Mouse (Mus musculus): ENCODE results near the gene Acaa1b.

The Acaa1b gene

DNA sequence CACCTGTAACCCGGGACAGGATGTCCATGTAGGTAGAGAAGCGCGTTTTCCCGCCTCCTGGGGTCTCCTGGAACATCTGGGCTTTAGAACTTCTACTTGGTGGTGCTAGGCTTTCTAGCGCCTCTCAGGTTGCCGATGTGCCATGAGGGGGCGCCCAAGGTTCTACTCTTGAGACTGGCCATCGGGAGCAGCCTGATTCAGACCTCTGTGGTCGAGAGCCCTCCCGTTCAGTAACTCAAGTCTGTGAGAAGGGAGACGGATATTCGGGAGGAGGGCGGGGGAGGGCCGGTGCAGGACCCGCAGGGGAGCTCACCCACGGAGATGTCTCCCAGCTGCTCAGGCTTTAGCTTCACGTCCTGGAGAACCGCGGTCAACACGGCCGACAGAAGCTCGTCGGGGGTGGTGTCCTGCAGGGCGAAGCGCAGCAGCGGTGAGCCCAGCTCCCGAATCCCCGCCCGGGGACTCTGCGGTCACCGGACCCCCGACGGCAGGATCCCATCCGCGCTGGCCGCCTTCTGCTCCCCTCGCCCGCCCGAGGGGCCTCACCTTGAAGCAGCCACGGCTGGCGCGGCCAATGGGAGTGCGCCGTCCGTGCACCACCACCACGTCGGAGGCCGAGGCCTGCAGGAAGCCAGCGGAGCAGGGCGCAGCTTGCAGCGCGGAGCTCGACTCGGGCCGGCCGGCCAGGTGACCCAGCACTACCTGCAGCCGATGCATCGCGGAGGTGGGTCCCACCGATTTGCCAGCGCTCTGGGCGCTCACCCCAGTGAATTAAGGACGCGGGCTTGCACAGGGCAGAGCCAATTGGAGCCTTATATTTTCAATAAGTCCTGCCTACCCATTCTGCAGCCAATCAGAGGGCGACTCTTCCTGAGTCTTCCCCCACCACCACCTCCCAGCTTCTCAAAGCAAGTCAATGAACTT lies at the start of gene Acaa1b:
Acaa1b (minus strand) TSS at position 816 of the 924 bp plus-strand sequence.
- DNase-seq (ENCODE audit: extremely low read depth, insufficient read length, low spot score), result no peak

- no peak for DNase-seq (ENCODE audit: extremely low read depth, insufficient read length, low spot score)
These were observed 49.8 kb upstream of the Acaa1b start for GRCm38 (mm10) chr9:119206666-119207065.

- DNase-seq (ENCODE audit: extremely low read depth, insufficient read length, low spot score), result no peak
These were observed 48.9 kb upstream of the Acaa1b start for GRCm38 (mm10) chr9:119205756-119206155.

GRCm38 (mm10) chr9:119203617-119204016 lies 46.7 kb upstream of the Acaa1b start:
- no peak for DNase-seq (ENCODE audit: extremely low read depth, insufficient read length, low spot score)

GRCm38 (mm10) chr9:119201653-119202052 lies 44.8 kb upstream of the Acaa1b start:
- DNase-seq (ENCODE audit: extremely low read depth, insufficient read length, low spot score), result no peak

DNA sequence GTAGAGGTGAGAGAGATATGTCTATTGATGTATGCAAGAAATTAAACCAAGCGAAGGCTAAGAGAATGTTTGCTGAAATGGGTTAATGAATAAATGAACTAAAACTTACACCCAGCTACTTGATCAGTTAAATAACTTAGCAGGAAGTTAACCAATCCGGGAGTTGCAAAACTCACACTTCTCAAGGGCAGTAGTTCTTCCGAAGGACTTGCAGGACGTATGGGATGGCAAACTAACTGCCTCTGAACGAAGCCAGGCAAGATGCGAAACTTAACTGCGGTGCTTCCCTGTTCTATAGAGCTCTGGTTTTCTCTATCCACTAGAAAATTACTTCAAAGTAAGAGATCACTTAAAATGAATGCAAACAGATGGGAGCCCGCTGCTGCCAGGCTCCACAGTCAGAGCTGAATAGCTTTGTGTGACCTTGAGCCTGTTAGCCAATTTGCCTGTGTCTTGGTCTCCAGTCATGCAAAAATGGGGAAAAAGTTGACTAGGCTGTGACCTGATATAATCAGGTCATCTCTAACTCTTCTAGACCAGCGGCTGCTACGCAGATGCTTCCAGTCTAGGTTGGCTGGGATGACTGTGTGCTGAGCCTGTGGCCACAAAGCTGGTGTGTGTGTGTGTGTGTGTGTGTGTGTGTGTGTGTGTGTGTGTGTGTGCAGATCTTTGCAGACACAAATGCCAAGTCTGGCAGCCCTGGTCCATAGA lies 42.4 kb upstream of the Acaa1b start:
- DNase-seq (ENCODE audit: extremely low read depth, insufficient read length, low spot score), result no peak

- no peak for DNase-seq (ENCODE audit: extremely low read depth, insufficient read length, low spot score)
These were observed 35.5 kb upstream of the Acaa1b start for GRCm38 (mm10) chr9:119192202-119192990.

GRCm38 (mm10) chr9:119181241-119181728 lies 24.4 kb upstream of the Acaa1b start:
- DNase-seq (ENCODE audit: extremely low read depth, insufficient read length, low spot score), result peak; percentile 56

- no peak for DNase-seq (ENCODE audit: extremely low read depth, insufficient read length, low spot score)
These were observed 22.4 kb upstream of the Acaa1b start for GRCm38 (mm10) chr9:119179292-119179691.

GRCm38 (mm10) chr9:119167608-119168007 lies 10.7 kb upstream of the Acaa1b start:
- no peak for DNase-seq (ENCODE audit: extremely low read depth, insufficient read length, low spot score)

- no peak for DNase-seq (ENCODE audit: extremely low read depth, insufficient read length, low spot score)
These were observed 8.7 kb upstream of the Acaa1b start for GRCm38 (mm10) chr9:119165548-119165947.

DNA sequence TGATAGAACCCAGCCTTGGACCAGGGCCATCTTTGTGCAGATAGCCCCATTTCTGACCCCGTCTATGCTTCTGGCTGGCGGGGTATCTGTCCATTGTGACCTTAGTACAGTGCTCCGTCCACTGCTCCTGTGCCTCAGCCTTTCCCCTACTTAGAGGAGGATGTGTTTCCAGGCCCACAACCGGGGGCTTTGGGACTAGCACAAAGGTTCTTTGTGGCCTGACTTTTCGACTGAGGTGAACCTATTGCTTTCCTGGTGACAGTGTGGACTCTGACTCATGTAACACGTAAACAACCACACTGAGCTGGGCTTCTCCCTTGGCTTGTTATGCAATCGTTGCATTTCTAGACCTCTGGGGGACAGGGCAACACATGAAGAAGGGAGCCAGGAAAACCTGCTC lies 7.8 kb upstream of the Acaa1b start:
- peak; percentile 28 for DNase-seq (ENCODE audit: extremely low read depth, insufficient read length, low spot score)

DNA sequence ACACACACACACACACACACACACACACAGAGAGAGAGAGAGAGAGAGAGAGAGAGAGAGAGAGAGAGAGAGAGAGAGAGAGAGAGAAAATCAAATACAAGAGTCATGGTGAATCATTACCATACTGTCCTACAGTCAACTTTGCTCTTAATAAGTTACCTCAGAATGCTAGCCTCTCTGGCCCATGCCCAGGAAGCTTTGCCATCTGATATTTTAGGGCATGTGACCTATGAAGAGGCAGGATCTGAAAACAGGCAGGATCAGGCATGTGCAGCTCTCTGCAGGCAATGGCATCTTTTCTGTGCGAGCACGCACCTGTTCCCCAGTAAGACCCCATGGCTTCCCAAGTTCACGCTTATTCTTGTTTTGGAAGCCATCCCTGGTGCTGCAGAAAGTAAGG lies 3.8 kb upstream of the Acaa1b start:
- DNase-seq (ENCODE audit: extremely low read depth, insufficient read length, low spot score), result no peak

GRCm38 (mm10) chr9:119158861-119159260 lies 2.0 kb upstream of the Acaa1b start, which contains the start of gene Gm47289:
TSS of gene Gm47289 (plus strand) at chr9:119159161.
- DNase-seq (ENCODE audit: extremely low read depth, insufficient read length, low spot score), result no peak

GRCm38 (mm10) chr9:119155826-119156225 lies 1.1 kb downstream of the Acaa1b start:
- DNase-seq (ENCODE audit: extremely low read depth, insufficient read length, low spot score), result no peak

DNA sequence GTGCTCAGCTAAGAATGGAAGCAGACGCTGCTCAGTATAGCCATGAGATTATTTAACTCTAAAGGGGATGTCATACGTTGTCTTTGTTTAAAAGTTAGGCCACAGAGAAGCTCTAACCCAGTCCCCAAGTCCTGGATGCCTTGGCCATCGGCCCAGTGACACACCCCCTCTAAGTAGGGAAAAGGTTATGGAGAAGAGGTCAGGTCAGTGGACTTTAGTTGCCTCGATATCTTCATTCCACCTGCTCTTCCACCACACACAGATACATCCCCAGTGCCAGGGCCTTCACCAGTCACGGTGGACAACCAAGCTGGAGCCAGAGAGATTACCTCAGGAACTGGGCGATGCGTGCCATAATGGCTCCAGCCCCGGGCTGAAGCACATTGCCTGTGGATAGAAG lies 1.5 kb downstream of the Acaa1b start:
- no peak for DNase-seq (ENCODE audit: extremely low read depth, insufficient read length, low spot score)

GRCm38 (mm10) chr9:119151751-119152150 lies 5.1 kb downstream of the Acaa1b start:
- DNase-seq (ENCODE audit: extremely low read depth, insufficient read length, low spot score), result no peak

DNA sequence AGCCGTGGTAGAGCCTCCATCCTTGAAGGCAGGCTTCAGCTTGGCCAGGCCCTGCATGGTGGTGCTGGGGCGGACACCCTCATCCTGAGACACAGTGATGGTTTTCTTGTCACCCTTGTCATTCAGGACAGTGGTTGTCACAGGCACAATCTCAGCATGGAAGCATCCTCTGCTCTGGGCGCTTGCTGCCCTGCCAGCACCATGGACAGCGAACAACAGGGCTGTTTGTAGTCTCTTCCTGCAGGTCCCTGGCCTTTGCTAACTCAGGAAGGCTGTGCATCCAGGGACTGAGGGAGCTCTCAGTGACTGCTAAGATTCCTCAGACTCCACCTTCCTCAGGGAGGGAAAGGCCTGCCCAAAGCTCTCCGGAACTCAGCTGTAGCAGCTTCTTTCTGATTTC lies 7.3 kb downstream of the Acaa1b start:
- peak; percentile 28 for DNase-seq (ENCODE audit: extremely low read depth, insufficient read length, low spot score)

- no peak for DNase-seq (ENCODE audit: extremely low read depth, insufficient read length, low spot score)
These were observed 10.7 kb downstream of the Acaa1b start for GRCm38 (mm10) chr9:119146098-119146770.

- no peak for DNase-seq (ENCODE audit: extremely low read depth, insufficient read length, low spot score)
These were observed 11.3 kb downstream of the Acaa1b start for GRCm38 (mm10) chr9:119145638-119146037.

Measured in 3134 (cell line).